Mouse (Mus musculus) right cerebral cortex, postnatal 36 days (tissue): Measurements from ENCODE around the gene Mfsd2a.

Experiments used
- DNase-seq, 2 experiments: peaks; one replicate each; pipeline ENCODE4 v3.0.0; 2022; ENCODE audit warnings: low spot score in 2 of 2, mixed read lengths in 1 of 2

Gene Mfsd2a

DNA sequence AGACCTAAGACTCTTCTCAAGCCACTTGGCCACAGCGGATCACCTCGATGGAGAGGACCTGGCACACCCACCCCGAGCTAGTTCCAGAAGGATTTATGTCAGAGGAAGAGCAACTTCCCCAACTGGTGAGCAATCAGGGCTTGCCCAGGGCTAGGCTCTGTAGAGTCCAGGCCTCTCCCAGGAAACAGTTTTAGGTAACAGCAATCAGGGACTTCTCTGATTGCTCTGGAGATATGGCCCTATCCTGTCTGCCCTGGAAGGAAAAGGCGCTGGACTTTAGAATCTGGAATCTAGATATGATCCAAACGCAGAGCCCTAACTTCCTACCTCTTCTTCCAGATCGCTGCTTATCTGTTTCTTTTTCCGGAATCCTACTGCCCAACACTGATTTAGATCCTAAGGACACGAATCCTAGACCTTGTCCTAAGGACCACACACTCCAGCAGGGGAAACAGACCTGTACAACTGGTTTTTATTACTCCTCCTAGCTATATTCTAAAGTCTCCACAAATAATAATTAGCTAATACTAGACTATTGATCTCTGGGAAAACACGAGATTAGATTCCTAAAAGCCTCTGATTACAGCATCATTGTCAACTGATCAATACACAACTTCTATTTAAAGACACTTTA, 25.4 kb downstream of the Mfsd2a start:
- DNase-seq: no peak

DNA sequence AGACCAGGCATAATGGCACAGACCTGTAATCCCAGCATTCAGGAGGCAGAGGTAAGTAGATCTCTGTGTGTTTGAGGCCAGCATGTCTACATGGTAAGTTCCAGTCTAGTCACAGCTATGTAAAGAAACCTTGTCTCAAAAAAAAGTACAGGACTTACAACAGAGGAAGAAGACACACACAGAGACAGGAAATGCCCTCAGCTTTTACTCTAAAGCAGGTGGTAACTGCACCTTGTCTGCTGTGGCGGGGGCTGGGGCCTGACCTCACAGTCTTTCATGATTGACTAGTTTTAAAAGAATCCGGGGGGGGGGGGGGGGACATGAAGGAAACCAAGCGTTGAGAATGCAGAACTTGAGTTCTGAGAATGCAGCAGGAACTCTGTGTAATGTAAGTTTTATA, 27.1 kb downstream of the Mfsd2a start:
- no peak for DNase-seq

DNA sequence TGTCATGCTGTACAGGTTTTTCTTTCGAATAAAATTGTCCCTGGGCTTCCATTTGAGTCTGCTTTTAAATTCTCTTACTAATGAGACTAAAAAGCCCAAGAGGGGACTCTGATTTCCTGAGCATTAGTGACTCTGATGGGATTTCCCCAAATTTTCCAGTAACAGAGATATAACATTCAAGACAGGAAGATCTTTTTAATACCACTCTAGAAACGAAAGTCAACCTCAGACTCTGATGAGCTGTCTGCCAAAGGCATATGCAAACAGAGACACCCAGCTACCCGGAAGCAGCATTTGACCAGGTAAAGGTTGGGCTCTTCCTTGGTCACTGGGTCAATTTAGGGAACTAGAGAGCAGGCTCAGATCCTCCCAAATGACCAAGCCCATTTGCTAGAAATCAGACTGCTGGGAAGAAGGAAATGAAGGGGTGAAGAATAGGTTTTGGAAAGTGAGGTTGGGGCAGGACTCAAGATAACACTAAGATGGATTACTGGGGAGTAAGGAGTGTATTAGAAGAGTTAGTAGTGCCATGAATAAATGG, 27.9 kb downstream of the Mfsd2a start:
- DNase-seq: no peak

DNA sequence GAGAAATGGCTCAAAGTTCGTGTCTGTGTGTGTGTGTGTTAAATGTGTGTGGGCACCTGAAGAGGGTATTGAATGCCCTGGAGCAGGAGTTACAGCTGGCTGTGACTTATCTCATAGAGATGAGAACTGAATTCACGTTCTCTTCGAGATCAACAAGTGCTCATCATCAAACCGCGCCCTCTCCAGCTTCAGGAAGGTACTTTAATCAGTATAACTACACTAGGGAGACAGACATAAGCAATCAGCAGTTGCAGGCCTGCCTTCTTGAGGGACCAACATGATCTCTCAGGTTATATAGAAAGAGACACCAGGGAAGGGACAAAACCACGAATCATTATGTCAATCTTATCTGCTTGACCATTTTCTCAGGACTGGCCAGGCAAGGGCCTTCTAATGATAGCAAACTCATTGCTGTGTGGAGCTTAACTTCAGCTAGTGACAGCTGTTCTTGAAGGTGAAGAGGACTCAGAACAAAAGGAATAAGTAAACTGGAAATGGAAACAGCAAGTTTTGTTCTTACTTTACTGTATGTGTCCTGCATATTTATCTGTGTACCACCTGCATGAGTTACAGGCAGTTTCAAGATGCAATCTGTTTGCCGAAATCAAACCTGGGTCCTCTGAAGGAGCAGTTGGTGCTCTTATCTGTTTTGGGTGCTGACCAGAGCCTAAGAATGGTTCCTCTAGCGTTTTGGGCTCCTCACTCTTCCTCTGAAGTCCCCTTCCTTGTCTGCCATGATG, 28.6 kb downstream of the Mfsd2a start:
- no peak for DNase-seq

DNA sequence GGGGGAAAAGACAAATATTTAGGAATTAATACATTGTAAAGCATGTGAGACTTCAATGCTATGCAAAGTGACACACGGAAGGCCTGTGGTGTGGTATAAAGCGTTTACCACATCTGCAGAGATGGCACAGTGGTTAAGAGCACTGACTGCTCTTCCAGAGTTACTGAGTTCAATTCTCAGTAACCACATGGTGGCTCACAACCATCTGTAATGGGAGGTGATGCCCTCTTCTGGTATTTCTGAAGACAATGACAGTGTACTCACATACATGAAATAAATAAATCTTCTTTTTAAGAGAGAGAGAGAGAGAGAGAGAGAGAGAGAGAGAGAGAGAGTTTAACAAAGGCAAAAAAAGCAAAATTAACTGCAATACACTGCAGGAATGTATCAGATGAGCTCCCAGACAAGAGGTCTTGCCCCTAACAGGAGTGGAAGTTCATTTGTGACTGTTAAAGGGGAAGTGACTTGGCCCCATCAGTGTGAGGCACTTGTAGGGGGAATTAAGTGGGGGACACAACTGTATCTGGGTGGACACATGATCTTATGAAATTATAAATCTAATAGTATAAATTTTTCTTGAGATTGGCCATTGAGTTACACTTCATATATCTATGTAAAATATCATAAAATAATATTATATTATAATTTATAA, 29.9 kb downstream of the Mfsd2a start:
- DNase-seq: no peak

DNA sequence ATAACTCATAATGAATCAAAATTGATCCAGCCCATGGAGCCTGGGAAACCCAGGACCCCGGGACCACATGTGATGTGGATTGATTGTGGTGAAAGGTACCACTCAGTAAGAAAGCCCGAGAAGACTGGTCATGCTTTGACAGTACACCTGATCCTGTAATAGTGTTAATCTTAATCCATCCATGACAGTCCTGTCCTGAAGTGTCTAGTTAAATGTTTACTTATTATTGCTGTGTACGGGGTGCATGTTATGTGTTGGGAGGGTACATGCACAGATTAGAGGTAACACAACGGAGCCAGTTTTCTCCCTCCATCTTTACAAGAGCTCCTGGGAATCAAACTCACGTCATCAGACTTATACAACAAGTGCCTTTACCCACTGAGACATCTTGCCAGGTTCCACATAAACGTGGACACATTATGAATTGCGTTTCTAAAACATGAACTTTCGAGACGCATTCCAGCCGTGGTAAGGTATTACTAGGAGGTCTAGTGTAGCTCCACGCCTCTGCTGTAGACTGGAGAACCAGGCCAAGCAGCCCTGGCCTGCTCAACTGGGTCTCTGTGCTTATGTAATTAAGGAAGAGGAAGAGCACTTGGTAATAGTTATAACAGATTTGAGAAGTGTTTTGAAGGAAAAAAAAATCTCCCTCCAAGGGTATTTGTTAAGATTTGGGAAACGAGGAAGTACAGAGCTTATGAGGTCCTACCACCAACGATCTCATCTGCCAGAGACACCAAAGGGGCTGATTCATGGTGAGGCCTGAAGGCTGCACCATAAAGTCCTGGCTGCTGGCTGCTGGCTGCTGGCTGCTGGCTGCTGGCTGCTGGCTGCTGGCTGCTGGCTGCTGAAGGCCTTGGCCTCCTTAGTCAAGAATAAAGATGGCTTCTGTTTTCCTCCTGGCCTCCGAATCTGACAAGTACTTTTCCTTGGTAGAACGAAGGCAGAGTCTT, 37.3 kb downstream of the Mfsd2a start:
- no peak for DNase-seq

DNA sequence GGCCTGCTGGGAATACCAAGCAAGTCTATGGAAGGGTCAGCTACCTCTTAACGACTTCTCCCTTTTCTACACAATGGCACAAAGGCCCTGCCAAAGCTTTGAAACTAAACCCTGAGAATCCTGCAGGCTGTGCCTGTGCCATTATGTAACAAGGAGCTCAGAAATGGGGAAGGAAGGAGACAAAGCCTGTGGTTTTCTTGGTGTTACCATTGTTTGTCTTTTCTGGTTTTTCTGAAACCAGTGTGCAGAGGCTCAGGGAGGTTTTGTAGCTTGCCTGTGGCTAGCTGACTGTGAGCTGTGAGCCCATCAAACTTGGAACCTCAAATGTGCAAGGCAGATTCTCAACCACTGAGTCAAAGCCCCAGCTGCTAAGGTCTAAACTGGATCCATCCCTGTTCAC, 38.1 kb downstream of the Mfsd2a start:
- DNase-seq: no peak

DNA sequence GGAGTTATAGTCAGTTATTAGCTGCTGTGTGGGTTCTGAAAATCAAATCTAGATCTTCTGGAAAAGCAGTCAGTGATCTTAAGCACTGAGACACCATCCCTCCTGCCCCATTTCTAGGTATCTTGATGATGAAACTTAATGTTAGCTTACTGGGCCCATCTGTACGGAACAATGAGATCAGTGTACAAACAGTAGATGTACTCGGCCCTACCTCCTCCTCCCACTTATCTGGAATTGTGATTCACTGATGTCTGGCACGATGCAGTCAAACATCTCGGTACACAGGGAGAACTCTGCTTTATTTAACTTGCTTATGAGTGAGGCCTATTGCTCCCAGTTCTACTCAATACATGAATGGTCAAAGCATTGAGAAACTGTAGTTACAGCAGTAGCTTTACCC, 45.0 kb downstream of the Mfsd2a start:
- no peak for DNase-seq

DNA sequence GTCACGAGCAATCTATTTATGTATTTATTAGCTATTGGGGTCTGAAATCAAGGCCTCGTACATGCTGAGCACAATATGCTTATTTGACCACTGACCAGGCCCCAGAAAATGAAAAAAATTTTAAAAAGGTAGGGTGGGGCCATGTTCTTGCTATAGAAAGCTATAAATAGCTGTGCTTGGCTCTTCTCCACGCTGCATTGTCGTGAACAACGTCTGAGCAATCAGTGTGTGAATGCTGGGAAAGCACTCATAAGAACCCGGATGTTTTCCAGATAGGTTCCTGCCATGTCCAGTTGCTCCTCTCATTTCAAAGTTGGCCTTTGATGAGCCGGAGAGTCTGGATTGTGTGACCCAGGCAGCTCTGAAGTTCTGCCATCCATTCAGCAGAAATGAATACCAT, 46.8 kb downstream of the Mfsd2a start:
- DNase-seq: no peak

DNA sequence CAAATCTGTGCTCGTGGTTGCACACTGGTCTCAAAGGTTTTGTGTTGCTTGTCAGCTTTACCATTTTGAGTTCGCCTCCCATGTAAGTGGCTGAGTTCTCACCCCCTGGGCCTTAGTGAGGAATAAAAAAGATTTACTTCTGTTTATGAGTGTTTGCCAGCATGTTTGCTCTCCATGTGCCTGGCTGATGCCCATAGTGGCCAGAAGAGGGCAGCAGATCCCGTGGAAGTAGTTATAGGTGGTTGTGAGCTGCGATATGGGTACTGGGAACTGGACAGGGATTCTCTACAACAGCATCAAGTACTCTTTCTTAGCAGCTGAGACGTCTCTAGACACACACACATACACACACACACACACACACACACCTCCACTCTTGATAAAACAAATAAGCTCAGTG, 48.4 kb downstream of the Mfsd2a start:
- no peak for DNase-seq

DNA sequence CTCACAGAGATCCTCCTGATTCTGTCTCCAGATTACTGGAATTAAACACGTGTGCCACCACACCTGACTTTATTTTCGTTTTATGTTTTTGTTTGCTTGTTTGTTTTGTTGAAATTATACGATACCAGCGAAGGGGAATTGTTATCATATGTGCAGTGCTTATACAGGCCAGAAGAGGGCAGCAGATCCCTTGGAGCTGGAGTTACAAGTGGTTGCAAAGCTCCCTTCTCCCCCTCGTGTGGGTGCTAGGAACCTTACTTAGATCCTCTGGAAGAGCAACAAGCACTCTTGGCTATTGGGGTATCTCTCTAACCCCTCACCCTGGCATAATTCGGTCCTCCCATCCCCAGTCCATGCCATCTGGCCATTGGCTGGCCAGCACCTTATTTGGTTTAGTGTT, 50.4 kb downstream of the Mfsd2a start:
- no peak for DNase-seq

DNA sequence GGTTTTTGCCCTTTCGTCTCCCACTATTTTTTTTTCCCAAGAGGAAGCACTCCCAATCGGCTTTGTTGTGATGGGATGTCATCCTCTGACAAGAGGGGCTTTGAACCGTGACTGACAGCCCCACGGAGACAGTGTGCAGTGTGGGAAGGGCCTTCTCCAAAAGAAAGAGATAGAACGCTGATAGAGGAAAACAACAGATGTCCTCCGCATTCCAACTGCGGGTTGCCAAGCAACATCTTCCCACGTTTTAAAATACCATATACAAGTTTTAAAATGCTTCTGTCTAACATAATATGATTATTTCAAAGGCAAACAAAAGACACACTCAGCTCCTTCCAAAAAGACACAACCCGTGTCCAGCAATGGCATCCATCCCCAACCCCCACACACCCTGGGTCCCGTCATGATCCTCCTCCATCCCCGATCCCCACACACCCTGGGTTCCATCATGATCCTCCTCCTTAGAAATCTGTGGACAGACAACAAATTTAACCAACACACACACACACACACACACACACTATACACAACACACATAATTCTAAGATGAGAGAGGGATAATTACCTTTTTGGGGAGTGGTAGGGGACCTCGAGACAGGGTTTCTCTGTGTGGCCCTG, 51.3 kb downstream of the Mfsd2a start:
- peak; percentile 45 to 53 for DNase-seq

DNA sequence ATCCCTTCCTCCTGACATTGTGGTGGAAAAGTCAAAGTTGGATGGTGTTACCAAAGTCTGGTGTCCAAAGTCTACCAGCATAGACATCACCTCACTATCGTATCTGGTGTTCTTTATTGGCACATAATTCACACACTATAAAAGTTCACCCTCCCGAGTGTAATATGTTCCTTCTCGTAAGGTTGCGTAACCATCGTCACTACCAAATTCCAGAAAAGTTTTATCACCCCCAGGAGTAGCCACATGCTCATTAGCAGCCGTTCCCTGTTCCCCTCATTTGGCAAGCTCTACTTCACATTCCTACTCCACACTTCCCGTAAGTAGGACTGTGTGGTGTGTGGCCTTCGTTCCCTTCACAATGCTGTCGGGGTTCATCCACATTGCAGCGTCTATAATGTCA, 55.6 kb downstream of the Mfsd2a start:
- no peak for DNase-seq

DNA sequence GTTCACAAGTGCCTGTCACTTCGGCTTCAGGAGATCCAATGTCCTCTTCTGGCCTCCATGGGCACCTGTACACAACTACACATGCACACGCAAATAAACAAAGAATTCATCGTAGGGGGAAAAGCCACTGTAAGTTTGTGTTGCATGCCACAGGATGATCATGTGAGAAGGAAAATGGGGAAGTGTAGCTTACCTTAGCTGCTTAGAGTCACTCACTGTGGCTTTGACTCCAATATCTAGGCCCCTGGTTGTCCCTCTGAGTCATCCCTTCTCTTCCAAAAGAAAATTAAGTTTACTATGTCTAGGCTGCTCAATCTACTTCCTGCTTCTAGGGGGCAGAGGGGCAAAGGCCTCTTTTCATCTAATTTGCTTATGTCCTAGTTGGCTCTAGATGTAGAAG, 57.3 kb downstream of the Mfsd2a start:
- no peak for DNase-seq

DNA sequence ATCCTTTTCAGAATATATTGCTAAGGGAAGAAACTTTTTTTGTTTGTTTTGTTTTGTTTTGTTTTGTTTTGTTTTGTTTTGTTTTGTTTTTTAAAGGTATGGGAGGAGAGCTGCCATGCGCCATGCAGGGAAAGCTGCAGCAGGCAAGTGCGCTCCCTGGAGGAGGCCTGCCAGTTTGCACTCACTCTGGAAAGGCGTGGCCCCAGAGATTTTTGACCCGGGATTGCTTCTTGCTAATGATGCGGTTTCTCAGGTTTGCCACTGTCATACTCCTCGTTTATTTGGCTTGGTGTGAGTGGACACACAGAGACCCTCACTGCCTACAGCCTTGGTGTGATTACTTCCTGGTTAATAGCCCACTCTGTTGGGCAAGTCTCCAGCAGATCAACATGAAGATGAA, 58.8 kb downstream of the Mfsd2a start:
- DNase-seq: no peak

DNA sequence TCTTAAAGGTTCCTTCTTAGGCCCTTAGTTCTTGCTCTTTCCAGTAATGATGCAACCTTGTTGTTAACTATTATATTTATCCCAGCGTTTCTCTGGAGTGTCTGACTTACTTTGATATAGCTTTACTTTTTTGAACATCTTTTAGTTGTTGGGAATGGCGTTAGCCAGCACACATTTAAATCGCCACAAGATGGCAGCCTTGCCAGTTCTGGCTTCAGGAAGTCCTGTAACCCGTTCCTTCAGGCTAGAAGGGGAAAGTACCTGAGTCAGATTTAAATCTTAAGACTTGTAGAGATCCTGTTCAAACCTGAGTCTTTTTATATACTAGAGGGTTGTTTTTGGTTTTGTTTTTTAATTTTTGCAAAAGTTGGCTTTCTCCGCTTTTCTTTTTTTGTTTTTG, 62.7 kb downstream of the Mfsd2a start:
- peak; percentile 44 to 58 for DNase-seq

DNA sequence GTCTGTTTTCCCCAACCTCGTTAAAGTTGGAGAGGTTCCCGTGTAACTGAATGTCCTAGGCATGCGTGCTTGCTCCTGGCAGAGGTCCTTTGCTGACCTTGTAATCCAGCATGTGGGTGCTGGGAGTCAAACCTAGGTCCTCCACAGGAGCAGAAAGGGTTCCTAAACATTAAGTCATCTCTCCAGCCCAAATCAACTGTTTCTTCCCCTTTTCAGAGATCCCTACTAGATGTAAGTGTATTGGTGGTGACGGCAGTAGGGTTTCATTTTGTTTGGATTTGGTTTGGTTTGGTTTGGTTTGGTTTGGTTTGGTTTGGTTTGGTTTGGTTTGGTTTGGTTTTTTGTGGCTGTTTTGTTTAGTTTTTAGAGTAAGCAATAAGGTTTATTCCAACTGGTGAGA, 63.2 kb downstream of the Mfsd2a start:
- DNase-seq: no peak
